Mouse (Mus musculus) embryonic facial prominence, embryonic 15.5 days (tissue): ENCODE results near the gene Nav2. TPM values are rescaled to one million over a fixed set of nuclear protein-coding genes. Genes with fewer than 3 reads are reported as not detected.

Source experiments
- ATAC-seq: fragments of 200-750 bp; cut with Nextera tagmentation; 2 replicates; pipeline ENCODE4 v1.8.0; 2017; ENCODE audit warnings: low read depth, moderate TSS enrichment; ENCODE audit not compliant: insufficient number of reproducible peaks, low FRiP score, low TSS enrichment
- H3K27ac ChIP-seq: fragments of 300-500 bp; sonication (generic); replicated peaks from 2 replicates; pipeline ENCODE4 v1.5.1; 2015; ENCODE audit warnings: mild to moderate bottlenecking, inconsistent platforms
- H3K27me3 ChIP-seq: fragments of 300-500 bp; sonication (generic); 2 replicates; pipeline ENCODE4 v1.6.1; 2015; ENCODE audit warnings: inconsistent platforms
- H3K36me3 ChIP-seq: fragments of 300-500 bp; sonication (generic); 2 replicates; pipeline ENCODE4 v1.6.1; 2015; ENCODE audit warnings: mild to moderate bottlenecking, inconsistent platforms
- H3K4me1 ChIP-seq: fragments of 300-500 bp; sonication (generic); 2 replicates; pipeline ENCODE4 v1.6.1; 2015; ENCODE audit warnings: inconsistent platforms
- H3K4me2 ChIP-seq: fragments of 300-500 bp; sonication (generic); replicated peaks from 2 replicates; pipeline ENCODE4 v1.6.1; 2015; ENCODE audit warnings: mild to moderate bottlenecking, inconsistent platforms
- H3K4me3 ChIP-seq: fragments of 300-500 bp; sonication (generic); replicated peaks from 2 replicates; pipeline ENCODE4 v1.5.1; 2015; ENCODE audit warnings: mild to moderate bottlenecking, inconsistent platforms
- H3K9ac ChIP-seq: fragments of 300-500 bp; sonication (generic); 2 replicates; pipeline ENCODE4 v1.6.1; 2015; ENCODE audit warnings: inconsistent platforms
- H3K9me3 ChIP-seq: fragments of 300-500 bp; sonication (generic); replicated peaks from 2 replicates; pipeline ENCODE4 v1.6.1; 2016; ENCODE audit warnings: inconsistent platforms
- WGBS: fragments of 180-500 bp; shearing (Covaris S2); methylation state at CpG from one replicate; pipeline ENCODE4 v1.1.7; 2015; 5-methylcytosine and 5-hydroxymethylcytosine counted together
- polyA plus RNA-seq: library from polyadenylated mRNA; unstranded; fragments of >200 nt; fragmentation: Nextera tagmentation; extraction: Ambion mirVana; gene quantifications from 2 replicates; pipeline ENCODE4 v1.2.1, GENCODE M21; 2015

Gene Nav2
- polyA plus RNA-seq, 1 experiment from 2014 or later: 23.4 TPM

GRCm38 (mm10) chr7:49369006-49369405, 460.5 kb downstream of the Nav2 start:
- 39% methylated on average over 2 of the region's 3 CpGs for WGBS
- H3K27me3 ChIP-seq: no peaks in the 10 kb centered on the region
- no peak overlapping the region for H3K27ac ChIP-seq
- no peaks in the 10 kb centered on the region for H3K9me3 ChIP-seq
- no peak for ATAC-seq
- no peaks in the 10 kb centered on the region for H3K36me3 ChIP-seq
- peaks cover 29% of the 10 kb centered on the region for H3K4me1 ChIP-seq
- H3K4me2 ChIP-seq: no peak overlapping the region
- no peak overlapping the region for H3K4me3 ChIP-seq
- H3K9ac ChIP-seq: no peak overlapping the region

DNA sequence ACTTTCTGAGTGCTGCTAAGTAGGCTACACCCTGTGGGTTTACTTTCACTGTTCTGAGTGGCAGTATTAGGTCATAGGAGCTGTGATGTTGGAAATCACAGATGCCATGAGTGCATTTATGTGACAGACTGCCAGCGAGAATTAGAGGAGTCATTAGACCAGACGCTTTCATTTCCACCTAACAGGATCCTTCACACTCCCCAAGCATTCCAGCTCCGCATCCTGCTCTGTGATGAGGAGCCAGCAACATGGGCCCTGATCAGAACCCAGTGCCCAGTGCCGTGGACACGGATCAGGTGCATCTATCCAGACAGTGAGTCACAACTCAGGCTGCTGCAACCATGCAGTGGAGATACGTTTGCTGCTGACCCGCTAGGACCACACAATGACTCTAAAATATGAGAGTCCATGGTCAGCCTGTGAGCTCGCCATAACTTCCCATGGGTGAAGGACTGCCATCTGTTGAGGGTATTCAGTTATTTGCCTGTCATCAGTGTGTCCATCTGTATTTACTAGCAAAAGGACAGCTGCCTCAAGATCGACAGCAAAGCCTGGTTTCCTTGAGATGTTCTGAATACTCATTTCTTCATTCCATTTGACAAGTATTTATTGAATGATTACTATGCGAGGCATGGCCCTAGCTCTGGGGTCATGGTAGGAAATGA, 461.4 kb downstream of the Nav2 start:
- no peak for ATAC-seq
- H3K4me2 ChIP-seq: no peak overlapping the region
- no peak overlapping the region for H3K27ac ChIP-seq
- H3K27me3 ChIP-seq: no peaks in the 10 kb centered on the region
- H3K4me1 ChIP-seq: peaks cover 33% of the 10 kb centered on the region
- WGBS: 79% methylated on average over 10 of the region's 10 CpGs
- no peaks in the 10 kb centered on the region for H3K36me3 ChIP-seq
- H3K9me3 ChIP-seq: no peaks in the 10 kb centered on the region
- H3K9ac ChIP-seq: no peak overlapping the region
- H3K4me3 ChIP-seq: no peak overlapping the region

- WGBS: 89% methylated on average over 2 of the region's 2 CpGs
- H3K4me2 ChIP-seq: no peak overlapping the region
Observed at GRCm38 (mm10) chr7:49371345-49371744, 462.8 kb downstream of the Nav2 start.

DNA sequence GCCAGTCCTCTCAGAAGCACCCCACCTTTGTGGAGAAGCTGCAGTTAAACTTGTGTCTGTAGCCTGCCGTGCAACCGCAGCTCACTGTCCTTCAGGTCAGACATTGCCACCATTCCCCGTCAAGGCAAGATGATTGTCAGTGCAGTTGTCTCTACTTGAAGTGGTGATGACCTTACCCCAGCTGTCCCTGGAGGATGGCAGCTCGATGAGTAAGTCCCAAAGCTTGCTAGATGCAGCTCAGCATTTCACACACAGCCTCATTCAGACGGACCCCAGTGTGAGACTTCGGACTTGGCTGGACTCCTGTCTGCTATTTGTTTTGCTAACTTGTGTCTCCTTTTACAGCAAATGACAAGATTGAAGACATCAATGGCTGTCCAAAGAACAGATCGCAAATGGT, 463.5 kb downstream of the Nav2 start:
- H3K9ac ChIP-seq: no peak overlapping the region
- no peaks in the 10 kb centered on the region for H3K9me3 ChIP-seq
- H3K27ac ChIP-seq: no peak overlapping the region
- H3K4me3 ChIP-seq: no peak overlapping the region
- H3K36me3 ChIP-seq: no peaks in the 10 kb centered on the region
- H3K27me3 ChIP-seq: no peaks in the 10 kb centered on the region
- ATAC-seq: no peak
- H3K4me2 ChIP-seq: no peak overlapping the region
- H3K4me1 ChIP-seq: peaks cover 38% of the 10 kb centered on the region
- 83% methylated on average over 7 of the region's 7 CpGs for WGBS

More at GRCm38 (mm10) chr7:49371345-49371744, 462.8 kb downstream of the Nav2 start:
- H3K36me3 ChIP-seq: no peaks in the 10 kb centered on the region
- H3K27me3 ChIP-seq: no peaks in the 10 kb centered on the region
- H3K27ac ChIP-seq: no peak overlapping the region
- ATAC-seq: no peak
- H3K4me1 ChIP-seq: peaks cover 40% of the 10 kb centered on the region
- H3K9me3 ChIP-seq: no peaks in the 10 kb centered on the region
- no peak overlapping the region for H3K9ac ChIP-seq
- H3K4me3 ChIP-seq: no peak overlapping the region

GRCm38 (mm10) chr7:49373173-49373572, 464.7 kb downstream of the Nav2 start:
- Histone ChIP-seq H3K4me3 (no peak overlapping the region), H3K27me3 (no peaks in the 10 kb centered on the region), H3K4me2 (no peak overlapping the region), H3K9ac (no peak overlapping the region), H3K27ac (0 out of 2 replicates have a peak overlapping the region, but pooled peaks have one; percentile 13), H3K4me1 (peaks cover 27% of the 10 kb centered on the region), H3K36me3 (no peaks in the 10 kb centered on the region), H3K9me3 (no peaks in the 10 kb centered on the region)
- ATAC-seq: no peak
- WGBS: 73% methylated on average over 1 of the region's 1 CpGs

DNA sequence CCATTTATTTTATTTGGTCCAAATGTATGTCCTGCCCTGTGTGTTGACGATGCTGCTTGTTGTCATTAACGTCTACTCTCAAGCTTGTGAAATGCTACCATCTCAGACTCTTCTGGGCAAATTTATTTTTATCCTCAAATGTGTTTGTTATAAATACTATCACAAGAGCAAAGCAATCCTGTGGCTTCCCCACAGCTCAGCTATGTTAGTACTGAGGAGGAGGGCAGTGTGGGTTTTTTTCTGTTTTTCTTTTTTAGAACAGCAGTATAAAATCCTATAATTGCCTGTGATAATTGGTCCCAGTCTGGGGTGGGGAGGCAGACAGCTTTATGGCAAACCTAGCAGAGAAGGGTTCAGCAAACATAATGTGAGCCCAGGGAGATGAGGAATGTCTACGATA, 465.1 kb downstream of the Nav2 start:
- Histone ChIP-seq H3K4me1 (peaks cover 24% of the 10 kb centered on the region), H3K9ac (no peak overlapping the region), H3K4me2 (no peak overlapping the region), H3K4me3 (no peak overlapping the region), H3K27me3 (no peaks in the 10 kb centered on the region), H3K36me3 (no peaks in the 10 kb centered on the region), H3K27ac (0 out of 2 replicates have a peak overlapping the region, but pooled peaks have one; percentile 13), H3K9me3 (no peaks in the 10 kb centered on the region)
- WGBS: 42% methylated on average over 3 of the region's 3 CpGs
- no peak for ATAC-seq

DNA sequence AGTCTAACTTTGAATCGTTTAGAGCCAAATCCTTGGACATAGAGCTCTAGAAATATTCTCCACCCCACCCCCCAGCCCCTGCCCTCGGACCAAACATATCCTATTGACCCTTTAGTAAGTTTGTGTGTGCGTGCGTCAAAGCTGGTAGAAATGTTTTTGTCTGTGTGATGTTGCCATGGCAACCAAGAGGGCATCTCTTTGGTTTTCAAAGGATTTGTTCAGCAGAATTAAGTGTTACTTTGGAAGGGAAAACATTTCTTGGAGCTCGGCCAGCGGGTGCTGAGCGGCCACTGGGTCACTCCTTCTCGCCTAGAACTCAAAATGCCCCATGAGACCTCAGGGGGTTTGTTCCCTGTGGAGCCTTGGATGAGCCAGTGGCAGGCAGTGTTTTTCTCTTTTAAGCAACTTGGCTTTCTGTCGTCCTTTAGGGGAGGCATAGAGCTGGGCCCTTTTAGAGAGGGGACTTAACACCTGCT, 467.0 kb downstream of the Nav2 start:
- Histone ChIP-seq H3K4me3 (no peak overlapping the region), H3K4me2 (no peak overlapping the region), H3K27me3 (no peaks in the 10 kb centered on the region), H3K27ac (no peak overlapping the region), H3K36me3 (no peaks in the 10 kb centered on the region), H3K9ac (no peak overlapping the region), H3K9me3 (no peaks in the 10 kb centered on the region), H3K4me1 (peaks cover 24% of the 10 kb centered on the region)
- ATAC-seq: no peak
- WGBS: 33% methylated on average over 9 of the region's 9 CpGs

- H3K4me2 ChIP-seq: no peak overlapping the region
- no peaks in the 10 kb centered on the region for H3K9me3 ChIP-seq
- ATAC-seq: peak; percentile 37; the same call in 1 of the 2 replicates
- 42% methylated on average over 5 of the region's 5 CpGs for WGBS
- H3K4me1 ChIP-seq: peaks cover 26% of the 10 kb centered on the region
- H3K27me3 ChIP-seq: no peaks in the 10 kb centered on the region
- H3K36me3 ChIP-seq: no peaks in the 10 kb centered on the region
- no peak overlapping the region for H3K4me3 ChIP-seq
- no peak overlapping the region for H3K9ac ChIP-seq
- H3K27ac ChIP-seq: no peak overlapping the region
Observed at GRCm38 (mm10) chr7:49378608-49379007, 470.1 kb downstream of the Nav2 start.

DNA sequence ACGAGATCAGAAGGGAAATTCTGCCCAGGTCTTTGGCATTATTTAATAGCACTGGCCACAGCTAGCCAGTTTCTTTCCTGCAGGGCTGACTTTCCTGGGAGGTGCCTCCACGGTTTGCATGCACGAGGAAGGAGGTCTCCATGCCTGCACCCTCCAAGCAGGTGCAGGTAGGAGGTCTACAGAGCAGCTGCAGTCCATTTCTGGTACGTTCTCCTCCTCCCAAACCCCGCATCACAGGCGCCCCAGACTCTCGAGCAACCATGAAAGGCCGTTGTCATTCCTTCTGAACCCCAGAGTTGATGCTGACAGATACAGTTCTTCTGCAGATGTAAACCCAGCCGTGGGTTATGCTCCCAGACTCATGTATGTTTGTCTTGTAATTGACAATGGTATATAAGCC, 472.4 kb downstream of the Nav2 start:
- Histone ChIP-seq H3K4me3 (no peak overlapping the region), H3K4me1 (peaks cover 12% of the 10 kb centered on the region), H3K36me3 (no peaks in the 10 kb centered on the region), H3K27me3 (no peaks in the 10 kb centered on the region), H3K9me3 (no peaks in the 10 kb centered on the region), H3K4me2 (no peak overlapping the region), H3K27ac (no peak overlapping the region), H3K9ac (no peak overlapping the region)
- ATAC-seq: no peak
- 71% methylated on average over 9 of the region's 9 CpGs for WGBS

DNA sequence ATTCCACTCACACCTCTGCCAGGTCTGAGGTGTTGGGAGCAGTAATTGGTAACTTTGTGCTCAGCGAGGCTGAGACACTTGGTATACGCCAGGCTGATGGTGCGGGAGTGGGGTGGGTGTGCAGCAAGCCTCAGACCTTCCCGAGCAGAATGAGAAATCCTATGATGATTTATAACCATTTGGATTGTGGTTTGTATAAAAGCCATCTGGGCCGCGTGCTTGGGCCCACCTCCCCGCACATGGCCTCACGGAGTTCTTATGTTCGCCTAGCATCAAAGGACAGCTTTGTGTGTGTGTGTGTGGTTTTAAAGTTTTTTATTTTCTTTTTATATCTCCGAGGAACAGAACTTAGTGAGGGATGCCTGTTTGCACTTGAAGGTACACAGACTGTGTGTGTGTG, 474.4 kb downstream of the Nav2 start:
- Histone ChIP-seq H3K9ac (no peak overlapping the region), H3K27ac (0 out of 2 replicates have a peak overlapping the region, but pooled peaks have one; percentile 2), H3K36me3 (no peaks in the 10 kb centered on the region), H3K9me3 (no peaks in the 10 kb centered on the region), H3K27me3 (no peaks in the 10 kb centered on the region), H3K4me1 (peaks cover 11% of the 10 kb centered on the region), H3K4me2 (no peak overlapping the region), H3K4me3 (no peak overlapping the region)
- ATAC-seq: no peak
- 28% methylated on average over 10 of the region's 10 CpGs for WGBS

- ATAC-seq: no peak
- H3K36me3 ChIP-seq: no peaks in the 10 kb centered on the region
- peaks cover 11% of the 10 kb centered on the region for H3K4me1 ChIP-seq
- H3K4me2 ChIP-seq: no peak overlapping the region
- no peak overlapping the region for H3K27ac ChIP-seq
- no peaks in the 10 kb centered on the region for H3K9me3 ChIP-seq
- H3K27me3 ChIP-seq: no peaks in the 10 kb centered on the region
- H3K9ac ChIP-seq: no peak overlapping the region
- H3K4me3 ChIP-seq: no peak overlapping the region
- WGBS: 71% methylated on average over 2 of the region's 2 CpGs
Observed at GRCm38 (mm10) chr7:49388137-49388536, 479.6 kb downstream of the Nav2 start.

- Histone ChIP-seq H3K4me2 (no peak overlapping the region), H3K9ac (no peak overlapping the region), H3K4me1 (peaks cover 13% of the 10 kb centered on the region), H3K27me3 (no peaks in the 10 kb centered on the region), H3K4me3 (no peak overlapping the region), H3K9me3 (no peaks in the 10 kb centered on the region), H3K36me3 (no peaks in the 10 kb centered on the region), H3K27ac (no peak overlapping the region)
- 73% methylated on average over 3 of the region's 3 CpGs for WGBS
- ATAC-seq: no peak
Observed at GRCm38 (mm10) chr7:49390312-49390711, 481.8 kb downstream of the Nav2 start.
